1 mouse cellular context compared by ENCODE assay signal in the genomic region with DNA sequence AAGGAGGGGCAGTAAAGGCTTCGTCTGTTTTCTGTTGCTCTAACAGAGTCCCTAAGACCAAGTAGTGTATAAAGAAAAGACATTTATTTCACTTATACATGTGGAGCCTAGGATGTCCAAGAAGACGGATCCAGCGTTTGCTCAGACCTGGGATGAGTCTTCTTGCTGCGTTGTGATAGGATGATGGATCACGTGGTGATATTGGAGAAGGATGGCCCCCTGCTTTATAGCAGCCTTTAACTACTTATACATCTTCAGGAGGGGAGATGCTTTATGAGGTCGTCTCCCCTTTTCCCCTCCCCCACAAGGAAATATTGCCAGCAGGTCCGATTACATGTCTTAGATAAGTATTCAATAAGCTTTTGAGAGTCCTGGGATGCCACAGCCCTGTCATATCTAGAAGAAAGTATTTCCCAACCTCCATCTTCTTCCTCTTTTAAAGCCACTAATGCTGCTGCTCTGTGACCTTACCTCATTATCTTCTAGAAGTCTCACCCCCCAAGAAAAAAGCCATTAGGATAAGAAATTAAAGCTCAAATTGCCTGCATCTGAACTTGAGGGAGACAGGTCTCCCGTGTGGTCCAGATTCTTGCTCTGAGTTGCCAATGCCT.
TF ChIP-seq lines count a peak whose summit lies in the region.

No protein-coding gene starts in this region.

TF ChIP-seq in MEL, 35 proteins besides CTCF, POLR2A, EP300 and RAD21 (continued from another document):
- no peak for TF ChIP-seq E2F4 (IDR thresholded peaks at IDR 0.05; ENCODE audit: borderline replicate concordance, low read depth, low read length)
- peak; percentile 51 for TF ChIP-seq ETS1 (IDR thresholded peaks at IDR 0.05; ENCODE audit: low read depth, low read length)
